Mouse (Mus musculus) cerebellum, adult 9-11 months (tissue): Measurements from ENCODE around the gene Nap1l1.
"Not testable (repeated sequence)": the region's sequence is repeated elsewhere in the genome, so short reads cannot be mapped to it uniquely, and the experiment has no call there.

ENCODE experiments used
- DNase-seq: peaks from one replicate; pipeline ENCODE4 v3.0.0; 2022

Nap1l1 gene

GRCm38 (mm10) chr10:111482654-111483053, 9.6 kb downstream of the Nap1l1 start:
- no peak for DNase-seq

- DNase-seq = no peak
Observed at GRCm38 (mm10) chr10:111484079-111484478, 11.1 kb downstream of the Nap1l1 start.

GRCm38 (mm10) chr10:111488793-111489192, 15.8 kb downstream of the Nap1l1 start:
- no peak for DNase-seq

DNA sequence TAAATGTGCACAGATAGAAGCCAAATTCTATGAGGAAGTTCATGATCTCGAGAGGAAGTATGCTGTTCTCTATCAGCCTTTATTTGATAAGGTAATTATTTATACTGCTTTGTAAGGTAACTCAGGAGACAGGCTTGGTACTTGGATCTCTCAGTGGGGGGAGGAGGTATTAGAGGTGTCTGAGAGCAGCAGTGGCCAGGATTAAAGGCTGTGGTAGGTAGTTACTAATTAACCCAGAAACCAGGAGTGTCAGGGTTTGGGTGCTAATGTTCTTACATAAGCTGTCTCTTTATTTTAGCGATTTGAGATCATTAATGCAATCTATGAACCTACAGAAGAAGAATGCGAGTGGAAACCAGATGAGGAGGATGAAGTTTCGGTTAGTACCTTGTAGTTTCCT, 17.1 kb downstream of the Nap1l1 start:
- DNase-seq = not testable (repeated sequence)

GRCm38 (mm10) chr10:111495888-111496287, 22.9 kb downstream of the Nap1l1 start:
- DNase-seq = no peak

DNA sequence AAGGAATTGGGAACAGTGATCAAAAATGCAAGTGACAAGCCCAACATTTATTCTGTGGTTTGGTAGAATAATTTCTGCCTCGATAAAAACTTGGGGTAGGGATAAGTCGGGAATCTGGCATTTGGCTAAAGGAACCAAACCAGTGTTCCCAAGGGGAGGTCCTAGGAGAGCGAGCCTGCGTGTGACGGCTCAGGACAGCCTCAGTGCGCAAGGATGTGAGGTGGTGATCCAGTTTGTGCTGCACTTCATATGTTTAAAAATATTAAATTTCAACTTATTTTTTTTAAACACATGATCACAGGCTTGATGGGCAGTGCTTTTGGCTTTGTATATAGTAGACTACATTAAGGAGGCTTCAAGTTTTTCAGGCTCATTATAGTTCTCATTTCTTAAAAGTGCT, 26.9 kb downstream of the Nap1l1 start:
- no peak for DNase-seq

DNA sequence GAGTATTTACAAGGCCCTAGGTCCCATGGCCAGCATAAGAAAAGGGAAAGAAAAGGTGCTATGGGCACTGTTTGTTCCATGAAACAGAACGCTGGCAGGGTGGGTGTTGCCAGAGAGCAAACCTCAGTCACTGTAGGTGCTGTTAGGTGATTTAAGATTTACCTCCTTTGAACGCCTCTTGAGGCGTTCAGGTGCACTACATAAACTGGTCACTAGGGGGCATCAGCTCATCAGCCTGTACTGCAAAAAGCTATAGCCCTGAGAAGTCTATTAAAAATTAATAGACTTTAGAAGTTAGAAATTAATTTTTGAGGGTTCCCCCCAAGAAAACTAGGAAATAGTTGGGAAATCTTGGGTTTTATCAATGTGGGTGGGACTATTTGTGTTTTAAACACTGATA, 30.0 kb downstream of the Nap1l1 start:
- peak; percentile 68 for DNase-seq

DNA sequence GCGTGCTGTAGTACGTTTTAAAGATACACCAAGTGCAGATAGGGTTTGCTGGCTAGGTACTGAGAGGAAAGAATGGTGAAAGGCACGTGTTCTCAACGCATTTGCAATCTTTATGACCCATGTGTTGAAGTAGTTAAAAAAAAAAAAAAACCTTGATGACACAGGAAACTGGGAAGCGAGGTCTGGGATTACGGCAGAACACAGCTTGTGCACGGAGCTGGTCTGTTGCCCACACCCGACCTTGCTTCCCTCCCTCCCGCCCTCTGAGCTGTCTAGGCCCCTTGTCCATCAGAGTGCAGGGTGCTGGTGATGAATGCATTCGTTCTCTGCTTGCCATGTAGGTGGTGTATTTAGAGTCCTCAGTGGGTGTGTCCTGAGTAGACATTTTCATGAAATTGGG, 30.7 kb downstream of the Nap1l1 start:
- DNase-seq = no peak

GRCm38 (mm10) chr10:111504606-111505005, 31.6 kb downstream of the Nap1l1 start:
- DNase-seq = no peak

DNA sequence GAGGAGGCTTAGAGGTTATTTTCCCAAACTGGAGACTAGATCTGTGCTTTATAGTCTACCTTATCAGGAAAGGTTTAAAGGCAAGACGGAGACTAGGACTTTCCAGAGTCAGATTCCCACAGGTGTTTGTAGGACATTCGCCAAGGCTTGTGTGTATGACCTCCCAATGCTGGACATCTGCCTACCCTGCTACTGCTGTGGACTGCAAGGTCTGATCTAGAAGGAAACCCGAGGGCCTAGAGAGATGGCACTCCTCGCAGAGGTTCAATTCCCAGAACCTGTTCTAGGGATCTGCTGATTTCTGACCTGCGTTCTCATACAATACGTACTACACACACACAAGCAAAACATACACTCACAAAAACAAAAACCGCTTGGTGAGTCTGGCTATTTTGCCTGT, 32.4 kb downstream of the Nap1l1 start:
- peak; percentile 43 for DNase-seq

- peak; percentile 82 for DNase-seq
Observed at GRCm38 (mm10) chr10:111506101-111506925, 33.3 kb downstream of the Nap1l1 start, which contains the start of gene Phlda1. TSS of gene Phlda1 (plus strand) at chr10:111506286.

GRCm38 (mm10) chr10:111506926-111507459, 34.0 kb downstream of the Nap1l1 start:
- DNase-seq = peak; percentile 42

GRCm38 (mm10) chr10:111507460-111508211, 34.6 kb downstream of the Nap1l1 start:
- DNase-seq = peak; percentile 73

DNA sequence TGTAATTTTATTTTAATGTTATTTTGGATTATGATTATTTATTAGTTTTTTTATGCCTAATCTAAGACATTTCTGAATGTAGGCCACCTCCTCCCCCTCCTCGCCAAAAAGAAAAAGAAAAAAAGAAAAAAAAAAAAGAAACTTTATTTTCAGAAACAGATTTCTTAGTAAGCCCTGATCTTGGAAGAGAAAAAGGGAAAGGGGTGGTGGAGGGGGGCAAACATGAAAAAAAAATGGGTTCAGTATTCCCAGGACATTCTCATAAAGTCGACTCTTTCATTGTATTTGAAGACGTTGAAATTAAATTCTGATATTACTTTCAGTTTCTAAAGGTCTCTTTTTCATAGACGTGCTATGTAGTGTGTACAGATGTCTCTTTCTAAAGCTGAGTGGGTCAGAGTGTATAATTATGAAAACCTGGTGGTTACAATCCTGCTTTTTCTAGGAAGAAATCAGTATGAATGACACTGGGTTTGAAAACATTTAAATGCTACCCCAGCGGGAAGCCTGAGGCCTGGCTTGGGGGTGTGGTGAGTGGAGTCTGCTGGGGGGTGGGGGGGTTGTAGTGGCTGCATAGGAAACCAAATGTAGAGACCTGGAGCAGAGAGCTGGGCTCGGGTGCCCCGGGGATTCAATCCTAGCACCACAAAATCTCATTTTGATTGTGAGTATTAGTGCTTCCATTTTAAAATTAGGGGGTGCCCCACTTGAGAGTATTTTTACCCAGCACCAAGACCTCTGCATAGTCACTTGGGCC, 35.5 kb downstream of the Nap1l1 start:
- DNase-seq = no peak

GRCm38 (mm10) chr10:111509103-111509784, 36.2 kb downstream of the Nap1l1 start:
- DNase-seq = no peak

GRCm38 (mm10) chr10:111509981-111510380, 37.0 kb downstream of the Nap1l1 start:
- no peak for DNase-seq

GRCm38 (mm10) chr10:111510798-111511197, 37.8 kb downstream of the Nap1l1 start:
- no peak for DNase-seq

GRCm38 (mm10) chr10:111512036-111512568, 39.1 kb downstream of the Nap1l1 start:
- no peak for DNase-seq

DNA sequence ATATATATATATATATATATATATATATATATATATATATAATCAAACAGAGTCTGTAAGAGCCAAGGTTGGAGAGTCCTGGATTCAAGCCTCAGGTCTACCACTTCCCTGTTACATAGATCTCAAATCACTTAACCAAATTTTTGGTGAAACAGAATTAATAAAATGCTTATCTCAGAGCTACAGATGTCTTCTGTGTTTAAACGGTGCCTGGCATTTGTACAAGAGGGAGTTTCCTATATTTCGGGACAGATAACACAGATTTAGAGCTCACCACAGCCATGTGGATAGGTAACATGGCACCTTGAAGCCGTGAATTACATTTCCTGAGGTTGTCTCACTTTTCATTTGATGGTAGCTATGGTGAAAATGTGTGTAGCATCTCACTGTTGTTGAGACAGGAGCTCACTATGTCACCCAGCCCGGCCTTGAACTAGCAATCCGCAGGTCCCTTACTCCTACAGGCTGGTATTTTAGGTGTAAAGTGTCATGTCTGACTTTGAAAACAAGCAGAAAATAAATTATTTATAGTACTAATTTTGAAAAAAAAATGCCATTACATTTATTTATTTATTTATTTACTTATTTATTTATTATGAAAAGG, 41.4 kb downstream of the Nap1l1 start:
- DNase-seq = no peak

DNA sequence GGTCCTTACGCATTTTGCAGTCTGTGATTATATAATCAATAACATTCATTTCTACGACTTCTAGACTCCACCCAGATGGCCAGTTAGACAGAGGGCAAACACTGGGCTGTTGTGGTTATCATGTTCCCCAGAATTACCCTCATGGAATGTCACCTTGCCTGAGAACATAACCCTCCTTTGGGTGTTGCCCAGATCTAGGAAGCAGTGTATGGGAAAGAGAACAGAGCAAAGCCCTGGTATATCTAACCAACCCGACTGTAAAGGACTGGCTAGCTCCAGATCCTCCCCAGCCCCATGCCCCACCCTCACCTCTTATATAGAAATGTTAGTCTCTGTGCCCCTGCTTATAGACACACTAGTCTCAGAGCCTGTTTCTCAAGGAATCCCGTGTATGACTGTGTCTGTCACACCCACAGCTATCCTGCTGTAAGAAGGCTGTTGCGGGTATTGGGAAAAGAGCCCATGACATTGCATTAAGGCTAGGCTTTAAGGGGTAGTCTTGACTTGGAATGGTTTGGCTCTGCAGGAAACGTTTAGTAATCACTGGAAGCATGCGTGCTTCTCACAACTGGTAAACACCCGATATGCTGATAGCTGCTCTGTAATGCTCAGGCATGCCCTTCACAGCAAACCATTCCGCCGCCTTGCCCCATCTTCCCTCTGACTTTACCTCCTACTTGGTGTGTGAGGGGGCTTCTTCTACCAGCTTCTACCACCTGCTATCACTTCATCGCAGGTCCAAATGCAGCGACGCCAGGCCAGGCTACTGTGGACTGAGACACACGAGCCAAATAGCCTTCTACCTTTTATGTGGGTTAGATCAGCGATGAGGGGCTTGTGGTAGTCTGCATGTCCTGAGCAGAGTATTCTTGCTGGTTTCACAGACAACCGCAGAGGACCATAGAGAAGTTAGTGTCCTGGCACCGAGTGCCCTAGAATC, 42.3 kb downstream of the Nap1l1 start:
- DNase-seq = no peak
